Mouse (Mus musculus) ES-Bruce4 (cell line): ENCODE measurements around the gene Tshr. TPM values are rescaled to one million over a fixed set of nuclear protein-coding genes. Genes with fewer than 3 reads are reported as not detected.

Source experiments
- H3K27ac ChIP-seq: 2 replicates; pipeline ENCODE4 v1.5.1; 2012; ENCODE audit warnings: low read length, inconsistent platforms; ENCODE audit not compliant: insufficient read depth
- H3K27me3 ChIP-seq: 2 replicates; pipeline ENCODE4 v1.6.1; 2012; ENCODE audit warnings: mild to moderate bottlenecking, low read length, inconsistent platforms; ENCODE audit not compliant: control insufficient read depth, poor library complexity, insufficient read depth, severe bottlenecking
- H3K36me3 ChIP-seq: 2 replicates; pipeline ENCODE4 v1.6.1; 2012; ENCODE audit warnings: inconsistent platforms, mild to moderate bottlenecking, low read length, moderate library complexity; ENCODE audit not compliant: control insufficient read depth, poor library complexity, insufficient read depth, severe bottlenecking
- H3K4me1 ChIP-seq: one replicate; pipeline ENCODE4 v1.8.1; 2011; ENCODE audit warnings: low read length; ENCODE audit not compliant: control insufficient read depth, insufficient read depth
- H3K4me3 ChIP-seq: 2 replicates; pipeline ENCODE4 v1.5.1; 2011; ENCODE audit warnings: low read depth, mild to moderate bottlenecking, low read length
- H3K9ac ChIP-seq: 2 replicates; pipeline ENCODE4 v1.6.1; 2012; ENCODE audit warnings: low read depth, mild to moderate bottlenecking, inconsistent platforms; ENCODE audit not compliant: poor library complexity, severe bottlenecking
- H3K9me3 ChIP-seq: replicated peaks from 2 replicates; pipeline ENCODE4 v1.6.1; 2012; ENCODE audit warnings: mild to moderate bottlenecking, low read length, inconsistent platforms; ENCODE audit not compliant: control insufficient read depth, poor library complexity, insufficient read depth, severe bottlenecking
- CTCF ChIP-seq: IDR thresholded peaks from one replicate; pipeline ENCODE4 v1.8.1; 2011; ENCODE audit warnings: low read depth, low read length
- EP300 ChIP-seq: IDR thresholded peaks from 2 replicates; pipeline ENCODE4 v1.6.1; 2011; ENCODE audit warnings: low read depth, low read length; ENCODE audit not compliant: insufficient read depth
- POLR2A ChIP-seq: IDR thresholded peaks from one replicate; pipeline ENCODE4 v1.8.1; 2011; ENCODE audit warnings: low read length; ENCODE audit not compliant: insufficient read depth
- polyA plus RNA-seq: library from polyadenylated mRNA; stranded (reverse); fragments of >200 nt; gene quantifications from 2 replicates; pipeline ENCODE4 v1.2.4, GENCODE M21; 2011; ENCODE audit warnings: low read depth; ENCODE audit not compliant: missing spikeins, insufficient read depth, insufficient read length

Gene Tshr
- polyA plus RNA-seq, 1 experiment = not detected

DNA sequence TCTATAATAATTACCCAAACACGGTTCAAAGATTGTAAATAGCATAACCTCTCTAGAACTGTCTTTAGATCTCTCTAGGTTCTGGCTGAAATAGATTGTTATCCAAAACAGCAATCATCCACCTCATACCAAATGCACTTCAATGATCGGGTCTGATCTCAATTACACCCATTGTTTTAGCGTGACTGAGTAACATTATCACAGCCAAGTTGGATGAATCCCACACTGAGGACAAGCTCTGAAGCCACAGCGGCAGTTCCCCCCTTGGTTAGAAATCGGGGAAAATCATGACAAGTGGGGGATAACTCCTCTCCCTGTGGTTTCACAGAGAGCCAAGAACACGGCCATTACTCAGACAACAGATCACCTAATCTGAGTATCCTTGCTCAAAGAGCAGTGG is 129.6 kb downstream of the Tshr start:
- Histone ChIP-seq H3K27me3 (no peaks in the 10 kb centered on the region; the same call in 1 of the 2 replicates), H3K9ac (no peak overlapping the region), H3K4me1 (no peaks in the 10 kb centered on the region), H3K36me3 (no peaks in the 10 kb centered on the region), H3K4me3 (no peak overlapping the region), H3K27ac (no peak overlapping the region), H3K9me3 (no peaks in the 10 kb centered on the region)
- TF ChIP-seq EP300 (no peak), POLR2A (no peak), CTCF (no peak)

DNA sequence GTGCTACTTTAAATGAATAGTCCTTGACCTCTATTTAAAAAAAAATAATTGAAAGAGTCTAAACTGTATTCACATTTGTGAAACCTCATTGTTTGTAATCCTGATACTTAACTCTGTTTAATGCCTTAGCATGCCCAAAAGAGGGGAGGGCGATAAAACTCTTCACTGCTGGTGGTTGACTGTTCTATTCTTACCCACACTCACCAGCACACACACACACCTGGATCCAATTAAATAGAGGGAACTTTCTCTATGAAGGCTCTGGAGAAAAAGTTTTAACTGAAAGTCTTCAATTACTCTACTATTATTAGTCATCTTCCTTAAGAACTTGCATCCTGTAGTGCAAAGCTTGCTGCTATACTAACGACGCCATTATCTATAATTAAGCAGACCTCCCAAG is 133.4 kb downstream of the Tshr start:
- H3K9ac ChIP-seq = no peak overlapping the region
- H3K27me3 ChIP-seq = no peaks in the 10 kb centered on the region; the same call in 1 of the 2 replicates
- H3K4me3 ChIP-seq = no peak overlapping the region
- no peak overlapping the region for H3K27ac ChIP-seq
- no peak for TF ChIP-seq EP300
- no peak for TF ChIP-seq CTCF
- no peak for TF ChIP-seq POLR2A
- no peaks in the 10 kb centered on the region for H3K36me3 ChIP-seq
- no peaks in the 10 kb centered on the region for H3K4me1 ChIP-seq
- H3K9me3 ChIP-seq = peaks cover 3% of the 10 kb centered on the region; the same call in 1 of the 2 replicates

- Histone ChIP-seq H3K27ac (no peak overlapping the region), H3K4me3 (no peak overlapping the region), H3K9me3 (peaks cover 3% of the 10 kb centered on the region; the same call in 1 of the 2 replicates), H3K4me1 (no peaks in the 10 kb centered on the region), H3K36me3 (no peaks in the 10 kb centered on the region), H3K9ac (no peak overlapping the region), H3K27me3 (no peaks in the 10 kb centered on the region)
- TF ChIP-seq POLR2A (no peak), EP300 (no peak), CTCF (no peak)
Observed at GRCm38 (mm10) chr12:91523626-91524025, 139.3 kb downstream of the Tshr start.

- TF ChIP-seq EP300 = no peak
- no peak for TF ChIP-seq CTCF
- no peak for TF ChIP-seq POLR2A
- Histone ChIP-seq H3K27ac (no peak overlapping the region), H3K9me3 (no peaks in the 10 kb centered on the region), H3K4me1 (no peaks in the 10 kb centered on the region), H3K9ac (no peak overlapping the region), H3K4me3 (no peak overlapping the region), H3K36me3 (no peaks in the 10 kb centered on the region), H3K27me3 (no peaks in the 10 kb centered on the region)
Observed at GRCm38 (mm10) chr12:91534514-91534913, 150.2 kb downstream of the Tshr start.

DNA sequence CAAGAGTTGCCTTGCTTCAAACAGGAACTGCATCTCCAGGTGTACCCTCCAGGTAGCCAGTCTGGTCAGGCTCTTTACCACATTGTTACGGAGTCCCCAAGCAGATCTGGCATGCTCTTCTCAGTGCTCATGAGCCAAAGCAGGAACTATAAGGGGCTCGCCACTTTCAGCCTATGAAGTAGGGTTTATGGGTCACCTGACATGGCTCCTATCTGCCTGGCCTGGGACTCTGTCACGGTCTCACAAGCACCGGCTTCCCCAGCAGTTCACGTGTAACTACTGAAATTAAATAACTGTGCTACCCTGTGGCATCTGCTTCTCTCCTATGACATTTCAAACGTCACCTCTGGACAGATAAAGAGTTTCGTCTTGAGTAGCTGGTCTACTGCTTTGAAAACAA is 155.8 kb downstream of the Tshr start:
- H3K27me3 ChIP-seq = no peaks in the 10 kb centered on the region; the same call in 1 of the 2 replicates
- no peak for TF ChIP-seq CTCF
- no peak for TF ChIP-seq POLR2A
- TF ChIP-seq EP300 = no peak

DNA sequence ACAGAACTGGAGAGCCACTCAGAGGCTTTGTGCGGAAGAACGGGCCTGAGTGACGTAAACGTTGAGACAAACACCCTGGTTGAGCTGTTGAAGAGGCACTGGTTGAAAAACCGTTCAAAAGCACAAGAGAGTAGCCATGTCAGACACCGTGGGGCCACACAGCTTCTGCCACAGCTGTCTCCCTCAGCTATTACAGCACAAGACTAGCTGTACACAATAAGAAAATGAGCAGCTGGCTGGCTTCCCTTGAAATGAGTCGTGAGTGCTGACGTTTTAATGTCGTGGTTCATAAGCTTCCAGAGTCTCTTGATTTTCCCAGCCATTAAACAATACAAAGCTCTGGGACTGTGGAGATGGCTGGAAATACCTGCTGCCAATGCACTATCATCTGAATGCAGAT is 165.1 kb downstream of the Tshr start:
- Histone ChIP-seq H3K4me3 (no peak overlapping the region), H3K9ac (no peak overlapping the region), H3K36me3 (peaks cover 4% of the 10 kb centered on the region; the same call in 1 of the 2 replicates), H3K9me3 (peaks cover 3% of the 10 kb centered on the region; the same call in 1 of the 2 replicates), H3K27me3 (no peaks in the 10 kb centered on the region), H3K27ac (no peak overlapping the region), H3K4me1 (no peaks in the 10 kb centered on the region)
- TF ChIP-seq POLR2A (no peak), EP300 (no peak), CTCF (no peak)

More for the DNA sequence above, 155.8 kb downstream of the Tshr start:
- no peaks in the 10 kb centered on the region for H3K9me3 ChIP-seq
- no peak overlapping the region for H3K9ac ChIP-seq
- no peak overlapping the region for H3K4me3 ChIP-seq
- H3K4me1 ChIP-seq = no peaks in the 10 kb centered on the region
- no peak overlapping the region for H3K27ac ChIP-seq
- no peaks in the 10 kb centered on the region for H3K36me3 ChIP-seq
